Mouse (Mus musculus) hindbrain, embryonic 16.5 days (tissue): Measurements from ENCODE around the gene Gpx3. TPM values are rescaled to one million over a fixed set of nuclear protein-coding genes. Genes with fewer than 3 reads are reported as not detected.

Experiments
- ATAC-seq: fragments of 200-750 bp; cut with Nextera tagmentation; 2 replicates; pipeline ENCODE4 v1.8.0; 2017; ENCODE audit warnings: moderate TSS enrichment, moderate library complexity
- H3K27ac ChIP-seq: fragments of 300-500 bp; sonication (generic); 2 replicates; pipeline ENCODE4 v1.5.1; 2014; ENCODE audit warnings: low read depth, mild to moderate bottlenecking, control low read depth, low read length, moderate library complexity
- H3K27me3 ChIP-seq: fragments of 300-500 bp; sonication (generic); replicated peaks from 2 replicates; pipeline ENCODE4 v1.6.1; 2014; ENCODE audit warnings: low read length; ENCODE audit not compliant: control insufficient read depth, insufficient read depth
- H3K36me3 ChIP-seq: fragments of 300-500 bp; sonication (generic); 2 replicates; pipeline ENCODE4 v1.6.1; 2014; ENCODE audit warnings: mild to moderate bottlenecking, low read length, moderate library complexity, mixed read lengths; ENCODE audit not compliant: control insufficient read depth, insufficient read depth
- H3K4me1 ChIP-seq: fragments of 300-500 bp; sonication (generic); 2 replicates; pipeline ENCODE4 v1.6.1; 2014; ENCODE audit warnings: low read depth, low read length; ENCODE audit not compliant: control insufficient read depth, insufficient read depth
- H3K4me2 ChIP-seq: fragments of 300-500 bp; sonication (generic); 2 replicates; pipeline ENCODE4 v1.6.1; 2014; ENCODE audit warnings: mild to moderate bottlenecking, low read length, control low read depth, moderate library complexity
- H3K4me3 ChIP-seq: fragments of 300-500 bp; sonication (generic); 2 replicates; pipeline ENCODE4 v1.5.1; 2014; ENCODE audit warnings: mild to moderate bottlenecking, low read length, control low read depth, moderate library complexity
- H3K9ac ChIP-seq: fragments of 300-500 bp; sonication (generic); 2 replicates; pipeline ENCODE4 v1.6.1; 2014; ENCODE audit warnings: low read depth, mild to moderate bottlenecking, control low read depth, low read length, moderate library complexity
- H3K9me3 ChIP-seq: fragments of 300-500 bp; sonication (generic); 2 replicates; pipeline ENCODE4 v1.6.1; 2014; ENCODE audit warnings: mild to moderate bottlenecking, low read length, moderate library complexity; ENCODE audit not compliant: control insufficient read depth
- WGBS: fragments of 180-500 bp; shearing (Covaris S2); extraction: QIAGEN DNeasy Blood & Tissue Kit; methylation state at CpG from one replicate; pipeline ENCODE4 v1.1.7; 2014; 5-methylcytosine and 5-hydroxymethylcytosine counted together
- polyA plus RNA-seq: library from polyadenylated mRNA; unstranded; fragments of >200 nt; fragmentation: Nextera tagmentation; extraction: Ambion mirVana; gene quantifications from 2 replicates; pipeline ENCODE4 v1.2.1, GENCODE M21; 2015

The Gpx3 gene
- polyA plus RNA-seq, 1 experiment from 2014 or later = 78.5 TPM

DNA sequence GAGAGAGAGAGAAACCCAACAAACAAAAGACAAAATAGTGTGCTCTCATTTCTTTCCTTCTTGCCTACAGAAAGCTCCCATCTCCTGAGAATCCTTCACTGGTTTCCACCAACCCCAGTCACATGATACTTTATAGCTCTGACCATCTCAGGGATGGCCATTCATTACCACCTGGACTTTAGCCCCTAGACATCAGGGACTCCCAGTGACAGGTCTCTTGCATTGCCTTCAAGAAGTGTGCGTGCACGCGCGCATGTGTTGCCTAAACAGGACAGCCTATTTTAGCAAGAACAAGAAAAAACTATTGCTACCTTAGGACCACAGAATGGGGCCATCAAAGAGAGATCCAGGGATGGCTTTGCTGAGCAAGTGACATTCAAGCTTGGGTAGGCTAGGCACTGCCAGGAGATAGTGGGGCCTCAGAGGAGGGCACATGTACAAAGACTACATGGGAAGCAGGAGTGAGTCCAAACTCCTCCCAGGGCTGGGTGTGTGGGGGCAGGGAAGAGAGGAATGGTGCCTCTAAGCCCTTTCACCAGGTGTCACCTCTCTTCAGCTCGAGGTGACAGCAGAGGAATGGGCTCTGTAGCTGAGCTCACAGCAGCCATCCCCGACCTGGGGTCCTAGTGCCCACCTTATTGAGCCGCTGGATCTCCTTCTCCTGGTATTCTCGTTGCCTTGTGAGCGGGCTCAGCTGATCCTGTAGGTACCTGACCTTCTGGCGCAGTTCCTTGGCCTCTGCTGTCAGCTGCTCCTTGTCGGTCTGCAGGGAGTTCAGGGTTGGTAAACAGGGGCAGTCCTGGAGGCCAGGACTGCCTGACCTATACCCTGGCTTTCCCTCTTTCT is 18.1 kb downstream of the Gpx3 start:
- Histone ChIP-seq H3K36me3 (peaks cover 22% of the 10 kb centered on the region), H3K4me1 (no peaks in the 10 kb centered on the region), H3K27me3 (no peaks in the 10 kb centered on the region), H3K27ac (no peak overlapping the region), H3K4me2 (no peak overlapping the region), H3K9me3 (no peaks in the 10 kb centered on the region), H3K9ac (no peak overlapping the region), H3K4me3 (no peak overlapping the region)
- 84% methylated on average over 11 of the region's 11 CpGs for WGBS
- ATAC-seq = no peak

DNA sequence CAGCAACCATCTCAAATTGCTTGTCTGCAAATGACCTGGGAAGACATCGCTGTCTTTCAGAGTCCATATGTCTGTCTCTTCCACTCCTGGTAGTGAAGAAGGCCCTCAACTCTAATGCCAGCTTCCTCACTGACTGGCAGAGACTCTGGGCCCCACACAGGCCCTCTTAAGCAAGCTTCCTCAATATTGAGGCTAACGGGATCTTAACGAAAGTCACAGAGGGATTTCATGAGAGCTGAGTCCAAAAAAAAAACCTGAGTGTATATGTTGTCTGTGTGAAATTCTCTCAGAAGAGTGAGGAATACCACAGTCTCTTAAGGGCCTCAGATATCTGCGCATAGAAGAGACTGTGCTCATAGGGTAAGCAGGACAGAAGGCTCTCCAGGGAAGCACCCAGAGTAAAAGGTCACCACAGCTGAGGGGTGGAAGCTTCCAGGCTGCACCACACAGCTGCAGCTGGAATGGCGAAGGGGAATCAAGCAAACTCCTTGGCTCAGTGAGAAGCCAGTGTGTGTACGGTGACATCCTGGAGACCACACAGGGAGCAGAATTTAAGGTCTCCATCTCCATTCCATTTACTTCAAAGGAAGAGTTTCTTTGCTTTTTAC is 18.8 kb downstream of the Gpx3 start:
- ATAC-seq = no peak
- H3K9me3 ChIP-seq = no peaks in the 10 kb centered on the region
- no peak overlapping the region for H3K4me2 ChIP-seq
- no peak overlapping the region for H3K9ac ChIP-seq
- no peak overlapping the region for H3K4me3 ChIP-seq
- H3K27me3 ChIP-seq = no peaks in the 10 kb centered on the region
- no peak overlapping the region for H3K27ac ChIP-seq
- H3K4me1 ChIP-seq = no peaks in the 10 kb centered on the region
- WGBS = 78% methylated on average over 6 of the region's 6 CpGs
- H3K36me3 ChIP-seq = peaks cover 24% of the 10 kb centered on the region

DNA sequence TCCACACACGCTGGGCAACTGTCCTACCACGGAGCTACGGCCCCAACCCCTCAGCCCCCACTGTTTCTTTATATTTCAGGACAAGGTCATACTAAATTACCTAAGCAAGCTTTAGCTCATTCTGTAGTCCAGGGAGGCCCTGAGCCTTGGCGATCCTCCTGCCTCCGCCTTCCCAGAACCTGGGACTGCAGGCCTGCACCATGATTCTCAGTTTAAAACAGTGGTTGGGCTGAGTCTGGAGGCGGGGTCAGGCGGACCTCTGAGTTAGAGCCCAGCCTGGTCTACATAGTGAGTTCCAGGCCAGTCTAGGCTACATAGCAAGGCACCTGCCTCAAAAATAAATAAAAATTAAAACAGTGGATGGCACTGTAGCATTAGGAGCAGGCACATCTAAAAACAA is 19.5 kb downstream of the Gpx3 start:
- 42% methylated on average over 7 of the region's 7 CpGs for WGBS
- peaks cover 30% of the 10 kb centered on the region for H3K36me3 ChIP-seq
- H3K4me2 ChIP-seq = no peak overlapping the region

DNA sequence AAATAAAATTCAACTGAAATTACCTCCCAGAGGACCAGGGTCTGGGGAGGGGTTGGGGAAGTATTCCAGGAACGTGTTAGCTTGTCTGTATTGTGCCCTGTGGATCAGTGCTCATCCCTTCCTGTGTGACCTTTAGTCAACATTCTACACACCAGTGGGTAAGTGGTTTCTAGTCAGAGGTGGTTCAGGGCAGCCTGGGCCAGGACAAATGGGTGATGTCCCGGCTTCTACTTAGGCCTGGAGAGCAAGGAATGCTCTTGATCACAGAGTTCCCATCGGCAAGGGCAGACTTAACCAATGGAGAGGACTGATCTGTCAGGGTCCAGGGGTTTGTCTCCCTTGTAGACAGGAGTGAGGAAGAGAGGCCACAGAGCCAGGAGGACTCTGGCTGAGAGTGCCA is 20.2 kb downstream of the Gpx3 start:
- no peak overlapping the region for H3K9ac ChIP-seq
- 91% methylated on average over 3 of the region's 3 CpGs for WGBS
- H3K27ac ChIP-seq = no peak overlapping the region
- no peak overlapping the region for H3K4me3 ChIP-seq
- H3K36me3 ChIP-seq = peaks cover 29% of the 10 kb centered on the region
- no peaks in the 10 kb centered on the region for H3K27me3 ChIP-seq
- no peaks in the 10 kb centered on the region for H3K4me1 ChIP-seq
- no peak overlapping the region for H3K4me2 ChIP-seq
- no peak for ATAC-seq
- no peaks in the 10 kb centered on the region for H3K9me3 ChIP-seq

More for the DNA sequence above, 19.5 kb downstream of the Gpx3 start:
- Histone ChIP-seq H3K9ac (no peak overlapping the region), H3K4me1 (no peaks in the 10 kb centered on the region), H3K27me3 (no peaks in the 10 kb centered on the region), H3K9me3 (no peaks in the 10 kb centered on the region), H3K27ac (no peak overlapping the region), H3K4me3 (no peak overlapping the region)
- ATAC-seq = no peak; the same call in 1 of the 2 replicates

DNA sequence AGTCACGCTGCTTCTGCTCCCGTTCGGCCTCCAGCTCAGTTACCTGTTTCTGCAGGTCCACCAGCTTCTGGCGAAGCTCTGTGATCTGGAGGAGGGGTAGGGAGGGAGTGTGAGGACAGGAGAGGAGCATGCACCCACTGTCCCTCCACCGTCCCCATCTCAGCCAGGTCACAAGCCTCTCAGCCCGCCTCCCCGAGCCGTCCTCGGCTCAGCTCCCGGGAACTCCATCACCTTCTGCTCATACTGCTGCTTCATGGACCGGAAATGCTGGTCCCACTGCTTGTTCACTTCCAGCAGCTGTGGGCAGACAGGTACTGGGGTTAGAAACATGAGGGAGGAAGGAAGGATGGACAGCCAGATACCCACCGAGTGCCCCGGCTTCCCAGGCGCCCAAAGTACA is 21.9 kb downstream of the Gpx3 start:
- WGBS = 94% methylated on average over 14 of the region's 14 CpGs
- no peak overlapping the region for H3K27ac ChIP-seq
- no peaks in the 10 kb centered on the region for H3K27me3 ChIP-seq
- H3K36me3 ChIP-seq = peaks cover 19% of the 10 kb centered on the region
- no peak overlapping the region for H3K4me2 ChIP-seq
- H3K4me1 ChIP-seq = no peaks in the 10 kb centered on the region
- no peak for ATAC-seq
- H3K4me3 ChIP-seq = no peak overlapping the region
- no peak overlapping the region for H3K9ac ChIP-seq
- H3K9me3 ChIP-seq = no peaks in the 10 kb centered on the region

DNA sequence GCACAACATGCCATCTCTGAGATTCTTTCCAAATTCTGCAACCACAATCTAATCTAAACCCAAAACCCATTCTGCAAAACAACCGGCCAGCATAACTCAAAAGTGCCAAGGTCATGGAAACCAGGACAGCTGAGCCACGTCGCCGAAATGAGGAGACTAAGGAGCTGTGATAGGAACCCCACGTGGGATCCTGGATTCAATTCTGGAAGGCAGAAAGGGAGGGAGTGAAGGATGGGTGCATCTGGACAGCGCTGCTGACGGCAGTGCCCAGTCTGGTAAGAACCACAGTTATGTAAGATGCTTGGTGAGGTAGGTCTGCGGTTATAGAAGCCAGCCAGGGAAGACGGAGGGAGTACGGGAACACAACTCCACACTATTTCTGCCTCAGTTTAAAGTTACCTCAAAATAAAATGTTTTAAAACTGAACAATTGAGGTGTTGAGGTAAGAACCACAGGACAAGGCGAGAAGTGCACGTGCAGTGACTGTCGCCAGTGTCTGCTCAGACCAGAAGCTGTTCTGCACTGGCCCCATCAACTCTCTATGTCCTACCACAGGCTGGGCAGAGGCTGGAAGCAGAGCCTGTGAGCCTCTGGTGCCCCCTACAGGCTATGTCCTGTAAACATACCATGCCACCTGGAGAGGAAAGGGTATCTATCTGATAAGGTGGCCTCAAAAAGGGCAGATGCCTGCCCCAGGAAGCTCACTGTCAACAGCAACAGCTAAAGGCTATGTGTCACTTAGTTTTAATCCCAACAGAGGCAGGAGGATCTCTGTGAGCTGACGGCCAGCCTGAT is 25.3 kb downstream of the Gpx3 start:
- no peak overlapping the region for H3K27ac ChIP-seq
- H3K36me3 ChIP-seq = peaks cover 22% of the 10 kb centered on the region
- no peaks in the 10 kb centered on the region for H3K9me3 ChIP-seq
- no peak overlapping the region for H3K4me2 ChIP-seq
- H3K27me3 ChIP-seq = no peaks in the 10 kb centered on the region
- ATAC-seq = 0 out of 2 replicates have a peak, but pooled peaks have one; percentile 58
- 83% methylated on average over 14 of the region's 14 CpGs for WGBS
- H3K9ac ChIP-seq = no peak overlapping the region
- no peaks in the 10 kb centered on the region for H3K4me1 ChIP-seq
- no peak overlapping the region for H3K4me3 ChIP-seq

DNA sequence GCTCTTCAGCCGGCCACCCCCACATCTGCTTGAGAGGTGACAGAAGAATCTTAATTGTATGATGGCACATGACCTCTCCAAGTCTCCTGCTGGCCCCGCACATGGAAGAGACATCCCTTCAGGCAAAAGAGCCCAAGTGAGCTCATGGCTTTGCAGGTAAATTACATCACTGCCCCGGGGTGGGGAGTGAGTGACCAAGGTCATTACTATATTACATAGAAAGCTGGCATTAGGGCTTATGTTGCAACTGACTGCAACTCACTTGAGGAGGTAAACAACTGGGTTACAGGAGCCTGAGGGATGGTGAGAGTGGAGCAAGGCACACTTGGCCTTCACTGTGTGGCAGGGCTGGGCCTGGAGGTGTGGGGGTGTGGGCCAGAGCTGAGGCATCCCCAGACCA is 26.0 kb downstream of the Gpx3 start:
- Histone ChIP-seq H3K4me3 (no peak overlapping the region), H3K4me2 (no peak overlapping the region), H3K4me1 (no peaks in the 10 kb centered on the region), H3K27me3 (no peaks in the 10 kb centered on the region), H3K36me3 (peaks cover 19% of the 10 kb centered on the region), H3K9ac (no peak overlapping the region), H3K9me3 (no peaks in the 10 kb centered on the region), H3K27ac (no peak overlapping the region)
- ATAC-seq = no peak
- WGBS = 93% methylated on average over 3 of the region's 3 CpGs

DNA sequence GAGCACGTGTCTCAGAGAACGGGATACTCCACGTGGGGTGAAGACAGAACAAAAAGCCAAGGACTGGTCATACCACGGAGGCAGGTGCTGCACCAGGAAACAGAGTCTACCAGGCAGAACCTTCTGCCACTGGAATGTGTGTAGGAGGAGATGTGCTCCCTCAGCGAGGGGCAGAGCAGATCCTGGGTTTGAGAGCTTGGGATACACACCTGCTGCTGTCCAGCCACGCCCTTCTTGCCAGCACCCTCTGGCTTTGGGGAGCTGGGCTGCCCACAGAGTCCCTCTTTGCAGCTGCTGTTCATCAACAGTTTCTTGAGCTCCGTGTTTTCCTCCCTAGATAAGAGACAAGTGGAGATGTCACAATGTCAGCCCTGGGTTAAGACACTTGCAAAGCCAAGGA is 26.6 kb downstream of the Gpx3 start:
- Histone ChIP-seq H3K9me3 (no peaks in the 10 kb centered on the region), H3K4me2 (no peak overlapping the region), H3K9ac (no peak overlapping the region)

DNA sequence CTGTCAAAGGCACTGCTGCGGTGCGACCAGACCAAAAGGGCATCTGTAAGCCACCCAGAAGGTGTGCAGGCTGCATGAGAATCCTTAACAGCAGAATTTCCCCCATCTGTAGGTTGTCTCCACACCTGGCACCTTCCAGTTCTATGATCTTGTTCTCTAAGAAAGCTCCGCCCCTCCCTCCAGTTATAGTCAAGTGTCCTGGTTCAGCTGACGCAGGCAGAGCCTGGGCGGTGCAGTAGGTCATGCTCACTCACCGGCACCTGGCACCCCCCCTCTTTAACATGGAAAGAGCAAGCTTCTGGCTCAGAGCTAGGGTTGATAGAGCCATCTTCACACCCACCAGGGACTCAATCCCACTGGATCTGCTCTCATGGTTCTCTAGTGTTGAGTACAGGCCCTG is 27.0 kb downstream of the Gpx3 start:
- H3K4me3 ChIP-seq = no peak overlapping the region
- no peak overlapping the region for H3K27ac ChIP-seq
- H3K36me3 ChIP-seq = peaks cover 20% of the 10 kb centered on the region
- no peaks in the 10 kb centered on the region for H3K27me3 ChIP-seq
- H3K9ac ChIP-seq = no peak overlapping the region
- no peaks in the 10 kb centered on the region for H3K4me1 ChIP-seq
- ATAC-seq = no peak
- H3K4me2 ChIP-seq = no peak overlapping the region
- WGBS = 93% methylated on average over 6 of the region's 6 CpGs
- H3K9me3 ChIP-seq = no peaks in the 10 kb centered on the region

More for the DNA sequence above, 26.6 kb downstream of the Gpx3 start:
- Histone ChIP-seq H3K4me1 (no peaks in the 10 kb centered on the region), H3K36me3 (peaks cover 20% of the 10 kb centered on the region), H3K4me3 (no peak overlapping the region), H3K27me3 (no peaks in the 10 kb centered on the region), H3K27ac (no peak overlapping the region)
- ATAC-seq = no peak
- 82% methylated on average over 7 of the region's 7 CpGs for WGBS
